Mouse (Mus musculus) kidney, embryonic 16.5 days (tissue): ENCODE results near the gene Spn. TPM values are rescaled to one million over a fixed set of nuclear protein-coding genes. Genes with fewer than 3 reads are reported as not detected.

Experiments used
- ATAC-seq: fragments of 200-750 bp; cut with Nextera tagmentation; 2 replicates; pipeline ENCODE4 v1.8.0; 2017; ENCODE audit warnings: moderate TSS enrichment; ENCODE audit not compliant: low FRiP score, low TSS enrichment
- H3K27ac ChIP-seq: fragments of 300-500 bp; sonication (generic); 2 replicates; pipeline ENCODE4 v1.5.1; 2014; ENCODE audit warnings: low read length
- H3K27me3 ChIP-seq: fragments of 300-500 bp; sonication (generic); 2 replicates; pipeline ENCODE4 v1.6.1; 2014; ENCODE audit warnings: low read length, control low read depth, mixed read lengths; ENCODE audit not compliant: insufficient read depth
- H3K36me3 ChIP-seq: fragments of 300-500 bp; sonication (generic); 2 replicates; pipeline ENCODE4 v1.6.1; 2014; ENCODE audit warnings: low read length, control low read depth, mixed read lengths; ENCODE audit not compliant: insufficient read depth
- H3K4me1 ChIP-seq: fragments of 300-500 bp; sonication (generic); 2 replicates; pipeline ENCODE4 v1.6.1; 2014; ENCODE audit warnings: low read length, control low read depth, mixed read lengths; ENCODE audit not compliant: insufficient read depth
- H3K4me2 ChIP-seq: fragments of 300-500 bp; sonication (generic); replicated peaks from 2 replicates; pipeline ENCODE4 v1.6.1; 2014; ENCODE audit warnings: low read depth, low read length
- H3K4me3 ChIP-seq: fragments of 300-500 bp; sonication (generic); 2 replicates; pipeline ENCODE4 v1.5.1; 2014; ENCODE audit warnings: mild to moderate bottlenecking, low read length
- H3K9ac ChIP-seq: fragments of 300-500 bp; sonication (generic); replicated peaks from 2 replicates; pipeline ENCODE4 v1.6.1; 2014; ENCODE audit warnings: low read length
- H3K9me3 ChIP-seq: fragments of 300-500 bp; sonication (generic); 2 replicates; pipeline ENCODE4 v1.6.1; 2016; ENCODE audit warnings: low read length, control low read depth
- WGBS: fragments of 180-500 bp; shearing (Covaris S2); extraction: QIAGEN DNeasy Blood & Tissue Kit; methylation state at CpG from one replicate; pipeline ENCODE4 v1.1.7; 2014; 5-methylcytosine and 5-hydroxymethylcytosine counted together
- polyA plus RNA-seq: library from polyadenylated mRNA; unstranded; fragments of >200 nt; fragmentation: Nextera tagmentation; extraction: Ambion mirVana; gene quantifications from 2 replicates; pipeline ENCODE4 v1.2.1, GENCODE M21; 2015

The Spn gene
- polyA plus RNA-seq, 1 experiment from 2014 or later: 0.32 TPM

- Histone ChIP-seq H3K4me3 (no peak overlapping the region), H3K4me1 (no peaks in the 10 kb centered on the region), H3K27me3 (no peaks in the 10 kb centered on the region), H3K36me3 (no peaks in the 10 kb centered on the region), H3K9me3 (no peaks in the 10 kb centered on the region), H3K27ac (no peak overlapping the region), H3K9ac (no peak overlapping the region), H3K4me2 (no peak overlapping the region)
- 81% methylated on average over 12 of the region's 12 CpGs for WGBS
- no peak for ATAC-seq
Measured at GRCm38 (mm10) chr7:127165607-127166493, 28.2 kb upstream of the Spn start.

- Histone ChIP-seq H3K4me1 (no peaks in the 10 kb centered on the region), H3K4me3 (no peak overlapping the region), H3K36me3 (no peaks in the 10 kb centered on the region), H3K9me3 (no peaks in the 10 kb centered on the region), H3K27ac (no peak overlapping the region), H3K27me3 (no peaks in the 10 kb centered on the region), H3K4me2 (no peak overlapping the region), H3K9ac (no peak overlapping the region)
- 86% methylated on average over 4 of the region's 4 CpGs for WGBS
- no peak for ATAC-seq
Measured at GRCm38 (mm10) chr7:127164002-127164401, 26.4 kb upstream of the Spn start.

- Histone ChIP-seq H3K27me3 (no peaks in the 10 kb centered on the region), H3K36me3 (no peaks in the 10 kb centered on the region), H3K4me1 (no peaks in the 10 kb centered on the region), H3K27ac (no peak overlapping the region), H3K9ac (no peak overlapping the region), H3K4me2 (no peak overlapping the region), H3K4me3 (no peak overlapping the region), H3K9me3 (no peaks in the 10 kb centered on the region)
- no peak for ATAC-seq
- 82% methylated on average over 5 of the region's 5 CpGs for WGBS
Measured at GRCm38 (mm10) chr7:127162546-127162945, 24.9 kb upstream of the Spn start.

GRCm38 (mm10) chr7:127157548-127157947, 19.9 kb upstream of the Spn start:
- H3K36me3 ChIP-seq: no peaks in the 10 kb centered on the region
- no peak overlapping the region for H3K9ac ChIP-seq
- no peak overlapping the region for H3K27ac ChIP-seq
- WGBS: 75% methylated on average over 4 of the region's 4 CpGs
- H3K4me1 ChIP-seq: no peaks in the 10 kb centered on the region
- no peak overlapping the region for H3K4me3 ChIP-seq
- ATAC-seq: no peak
- H3K27me3 ChIP-seq: no peaks in the 10 kb centered on the region
- H3K4me2 ChIP-seq: no peak overlapping the region
- H3K9me3 ChIP-seq: no peaks in the 10 kb centered on the region

GRCm38 (mm10) chr7:127153477-127153876, 15.9 kb upstream of the Spn start:
- no peak for ATAC-seq
- no peak overlapping the region for H3K9ac ChIP-seq
- H3K27me3 ChIP-seq: no peaks in the 10 kb centered on the region
- no peaks in the 10 kb centered on the region for H3K4me1 ChIP-seq
- H3K4me3 ChIP-seq: no peak overlapping the region
- H3K36me3 ChIP-seq: no peaks in the 10 kb centered on the region
- 77% methylated on average over 3 of the region's 3 CpGs for WGBS
- no peak overlapping the region for H3K27ac ChIP-seq
- H3K9me3 ChIP-seq: no peaks in the 10 kb centered on the region
- H3K4me2 ChIP-seq: no peak overlapping the region

- H3K4me1 ChIP-seq: no peaks in the 10 kb centered on the region
- no peak overlapping the region for H3K4me2 ChIP-seq
- no peaks in the 10 kb centered on the region for H3K27me3 ChIP-seq
- H3K9me3 ChIP-seq: no peaks in the 10 kb centered on the region
- H3K27ac ChIP-seq: no peak overlapping the region
- H3K4me3 ChIP-seq: no peak overlapping the region
- 91% methylated on average over 6 of the region's 6 CpGs for WGBS
- no peaks in the 10 kb centered on the region for H3K36me3 ChIP-seq
- ATAC-seq: no peak
- H3K9ac ChIP-seq: no peak overlapping the region
Measured at GRCm38 (mm10) chr7:127152464-127152863, 14.8 kb upstream of the Spn start.

GRCm38 (mm10) chr7:127147901-127148300, 10.3 kb upstream of the Spn start:
- Histone ChIP-seq H3K4me2 (no peak overlapping the region), H3K9me3 (no peaks in the 10 kb centered on the region), H3K9ac (no peak overlapping the region), H3K27me3 (no peaks in the 10 kb centered on the region), H3K4me3 (no peak overlapping the region), H3K36me3 (no peaks in the 10 kb centered on the region), H3K27ac (no peak overlapping the region), H3K4me1 (no peaks in the 10 kb centered on the region)
- no peak for ATAC-seq
- 72% methylated on average over 3 of the region's 3 CpGs for WGBS

- WGBS: 58% methylated on average over 2 of the region's 2 CpGs
- Histone ChIP-seq H3K9me3 (no peaks in the 10 kb centered on the region), H3K4me1 (no peaks in the 10 kb centered on the region), H3K4me2 (no peak overlapping the region), H3K4me3 (no peak overlapping the region), H3K9ac (no peak overlapping the region), H3K27ac (no peak overlapping the region), H3K27me3 (no peaks in the 10 kb centered on the region), H3K36me3 (no peaks in the 10 kb centered on the region)
- no peak for ATAC-seq
Measured at GRCm38 (mm10) chr7:127146267-127146603, 8.6 kb upstream of the Spn start.

GRCm38 (mm10) chr7:127145387-127146266, 8.0 kb upstream of the Spn start:
- Histone ChIP-seq H3K9me3 (no peaks in the 10 kb centered on the region), H3K4me1 (no peaks in the 10 kb centered on the region), H3K9ac (no peak overlapping the region), H3K36me3 (no peaks in the 10 kb centered on the region), H3K27ac (no peak overlapping the region), H3K4me3 (no peak overlapping the region), H3K4me2 (no peak overlapping the region), H3K27me3 (no peaks in the 10 kb centered on the region)
- WGBS: 56% methylated on average over 9 of the region's 9 CpGs
- ATAC-seq: no peak

- Histone ChIP-seq H3K36me3 (no peaks in the 10 kb centered on the region), H3K9ac (no peak overlapping the region), H3K4me1 (no peaks in the 10 kb centered on the region), H3K4me2 (no peak overlapping the region), H3K4me3 (no peak overlapping the region), H3K9me3 (no peaks in the 10 kb centered on the region), H3K27ac (no peak overlapping the region), H3K27me3 (no peaks in the 10 kb centered on the region)
- ATAC-seq: no peak
- 83% methylated on average over 7 of the region's 7 CpGs for WGBS
Measured at GRCm38 (mm10) chr7:127144412-127144811, 6.8 kb upstream of the Spn start.
